21 mouse cellular contexts compared by ENCODE assay signal in genomic region chr8:108984904-108985303, GRCm38 (mm10).
"Had no signal": no experiment of that assay in that cellular context is flagged by ENCODE, and none has a peak within 500 bp of the region (broad histone marks: within the 10 kb centered on the region; RNA-seq: fewer than 3 reads in every experiment).

No protein-coding gene starts in this region.

- H3K27ac ChIP-seq: liver, embryonic 13.5 days; liver, embryonic 15.5 days; midbrain, embryonic 10.5 days; neural tube, embryonic 13.5 days; neural tube, embryonic 15.5 days had no signal

- H3K9me3 ChIP-seq: liver, embryonic 13.5 days; liver, embryonic 15.5 days; megakaryocyte, embryonic 14.5 days; neural tube, embryonic 15.5 days had no signal

- H3K4me1 ChIP-seq: liver, embryonic 13.5 days; liver, embryonic 15.5 days; megakaryocyte, embryonic 14.5 days; midbrain, embryonic 10.5 days; neural tube, embryonic 13.5 days; neural tube, embryonic 15.5 days had no signal

- DNase-seq: liver, embryonic 13.5 days; lung, adult 18-20 months; lung, embryonic 14.5 days; lung, postnatal 10 days; lung, postnatal 4 days; midbrain, embryonic 14.5 days; retina, postnatal 1 day; right cerebral cortex, adult 18-20 months; right cerebral cortex, postnatal 25 days; right cerebral cortex, postnatal 4 days; spleen, adult 18-20 months; thymus, adult 18-20 months; thymus, postnatal 14 days; thymus, postnatal 36 days had no signal

- H3K27me3 ChIP-seq: liver, embryonic 13.5 days; liver, embryonic 15.5 days; megakaryocyte, embryonic 14.5 days; neural tube, embryonic 13.5 days; neural tube, embryonic 15.5 days had no signal

- H3K9ac ChIP-seq: liver, embryonic 13.5 days; liver, embryonic 15.5 days; lung, embryonic 14.5 days; neural tube, embryonic 13.5 days; neural tube, embryonic 15.5 days had no signal

- H3K4me2 ChIP-seq: liver, embryonic 13.5 days; liver, embryonic 15.5 days; lung, embryonic 14.5 days; neural tube, embryonic 13.5 days; neural tube, embryonic 15.5 days had no signal

- H3K4me3 ChIP-seq: liver, embryonic 13.5 days; liver, embryonic 15.5 days; megakaryocyte, embryonic 14.5 days; midbrain, embryonic 10.5 days; myocyte; neural tube, embryonic 13.5 days; neural tube, embryonic 15.5 days had no signal

- H3K36me3 ChIP-seq: liver, embryonic 13.5 days; liver, embryonic 15.5 days; midbrain, embryonic 10.5 days; neural tube, embryonic 13.5 days; neural tube, embryonic 15.5 days had no signal

- ATAC-seq: midbrain, embryonic 16.5 days had no signal
